Mouse (Mus musculus): ENCODE results near the gene Zfyve19. TPM values are rescaled to one million over a fixed set of nuclear protein-coding genes. Genes with fewer than 3 reads are reported as not detected.

Gene Zfyve19
- 4.3 TPM for polyA plus RNA-seq (2014; fragmentation: Illumina TruSeq; extraction: RNeasy Lipid Tissue Mini Kit (QIAGEN cat#74804); ENCODE audit: low read depth, low replicate concordance)

DNA sequence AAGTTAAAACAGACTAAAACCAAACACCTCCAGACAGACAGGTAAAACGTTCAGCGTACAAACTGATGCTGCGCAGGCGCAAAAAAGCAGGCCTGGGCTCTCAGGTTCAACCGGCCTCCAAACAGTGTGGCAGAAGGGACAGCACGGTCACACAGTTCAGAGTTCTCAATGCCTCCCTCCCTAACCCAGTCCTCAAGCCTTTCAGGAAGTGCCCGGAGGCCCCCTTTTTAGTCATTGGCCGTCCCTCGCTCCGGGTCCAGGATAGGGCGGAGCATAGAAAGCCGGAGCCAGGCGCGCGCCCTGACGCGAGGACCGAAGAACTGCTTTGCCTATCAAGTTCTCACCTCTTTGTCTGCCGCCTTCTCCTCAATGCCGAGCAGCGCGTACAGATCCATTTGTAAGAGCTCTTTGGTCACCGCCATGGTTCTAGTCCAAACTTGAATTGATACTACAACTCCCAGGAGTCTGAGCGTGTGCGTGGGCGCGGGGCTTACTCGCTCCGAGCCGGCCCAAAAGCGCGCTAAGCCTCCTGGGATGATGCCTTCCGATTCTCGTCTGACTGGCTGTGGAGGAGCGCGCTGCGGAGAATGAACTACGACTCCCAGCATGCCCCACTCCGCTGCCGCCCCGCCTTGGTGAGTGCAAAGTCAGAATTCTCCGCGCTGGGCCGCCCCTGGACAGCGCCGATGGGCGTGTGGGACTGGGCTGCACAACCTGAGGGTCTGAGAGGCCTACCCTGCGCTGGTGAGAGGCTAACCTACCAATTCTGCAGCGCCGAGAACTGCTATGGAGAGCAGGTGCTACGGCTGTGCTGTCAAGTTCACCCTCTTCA lies at the start of gene Zfyve19, which contains the start of gene Dnajc17:
Gene Zfyve19, plus strand, starts transcription at position 274 of the 832 bp plus-strand sequence.
Gene Dnajc17, minus strand, starts transcription at position 452 of the 832 bp plus-strand sequence.

DNA sequence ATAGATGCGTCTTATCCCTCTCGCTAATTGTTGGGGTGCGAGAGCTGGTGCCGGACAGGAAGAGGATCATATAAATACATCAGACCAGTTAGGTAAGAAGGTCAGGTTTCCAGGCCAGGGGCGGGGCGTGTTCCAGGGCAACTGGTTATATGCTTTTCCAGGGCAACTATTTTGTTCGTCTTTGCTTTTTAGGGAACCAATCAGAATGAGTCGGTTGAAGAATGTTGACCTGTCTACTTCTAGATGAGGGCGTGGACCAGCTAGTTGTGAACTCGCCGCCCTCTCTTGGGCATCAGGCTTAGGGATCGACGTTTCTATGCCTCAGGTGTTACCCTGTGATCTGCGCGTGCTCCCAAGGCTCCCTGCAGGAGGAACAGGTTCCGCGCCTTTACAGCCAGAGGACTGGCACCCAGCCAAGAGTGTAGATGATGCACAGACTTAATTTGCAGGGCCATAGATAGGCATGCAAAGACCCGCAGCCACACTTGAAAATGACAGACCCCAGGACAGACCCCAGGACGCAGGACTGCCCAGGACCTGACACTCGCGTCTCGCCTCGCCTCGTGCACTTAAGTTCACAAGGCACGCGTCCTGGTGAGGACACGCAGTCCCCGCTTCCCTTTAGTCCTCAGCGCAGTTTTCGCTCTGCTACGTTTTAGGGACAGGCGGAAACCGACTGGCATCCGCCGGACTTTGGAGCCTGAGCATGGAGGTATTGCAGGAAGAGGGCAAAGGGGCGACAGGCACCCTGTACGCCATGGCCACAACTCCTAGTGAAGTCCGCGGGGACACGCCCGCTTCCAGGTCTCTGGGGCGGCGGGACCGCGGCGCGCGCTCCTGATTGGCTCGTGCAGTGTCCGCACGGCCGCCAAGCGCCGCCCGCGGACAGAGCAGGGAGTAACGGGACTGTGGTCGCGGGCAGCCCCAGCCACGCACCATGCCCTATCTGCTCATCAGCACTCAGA lies 41.2 kb upstream of the Zfyve19 start, which contains the start of gene Gchfr:
Gene Gchfr, plus strand, starts transcription at position 873 of the 965 bp plus-strand sequence.

DNA sequence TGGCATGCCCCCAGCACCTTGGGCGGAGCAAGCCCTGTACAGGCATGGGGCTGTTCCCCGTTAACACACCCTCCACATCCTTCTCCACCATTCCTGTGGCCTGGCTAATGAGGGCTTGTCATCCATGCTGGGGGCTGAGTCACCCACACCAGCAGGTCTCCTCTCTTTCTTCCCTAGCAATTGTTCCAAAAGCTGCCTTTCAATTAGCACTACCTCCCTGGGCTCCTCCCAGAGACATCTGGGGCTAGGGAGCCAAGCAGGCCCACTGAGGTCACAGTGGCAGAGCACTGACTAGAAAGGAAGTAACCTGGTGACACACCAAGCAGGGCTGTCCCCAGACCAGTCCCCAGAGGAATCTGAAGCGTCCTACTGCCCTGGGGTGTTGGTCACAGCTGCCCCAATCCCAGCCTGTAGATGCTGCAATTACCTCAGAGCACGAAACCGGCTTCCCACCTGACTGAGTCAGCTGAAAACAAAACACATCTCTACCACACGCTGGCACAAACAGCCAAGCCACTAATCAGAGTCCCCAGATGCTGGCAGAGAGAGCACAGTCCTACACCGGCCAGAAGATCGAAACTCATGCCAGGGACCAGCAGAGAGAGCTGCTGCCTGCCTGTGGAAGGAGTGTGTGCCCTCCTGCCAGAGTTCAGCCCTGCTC lies 34.3 kb upstream of the Zfyve19 start, which contains the start of gene Gm14137:
Gene Gm14137, plus strand, starts transcription at position 519 of the 661 bp plus-strand sequence.

DNA sequence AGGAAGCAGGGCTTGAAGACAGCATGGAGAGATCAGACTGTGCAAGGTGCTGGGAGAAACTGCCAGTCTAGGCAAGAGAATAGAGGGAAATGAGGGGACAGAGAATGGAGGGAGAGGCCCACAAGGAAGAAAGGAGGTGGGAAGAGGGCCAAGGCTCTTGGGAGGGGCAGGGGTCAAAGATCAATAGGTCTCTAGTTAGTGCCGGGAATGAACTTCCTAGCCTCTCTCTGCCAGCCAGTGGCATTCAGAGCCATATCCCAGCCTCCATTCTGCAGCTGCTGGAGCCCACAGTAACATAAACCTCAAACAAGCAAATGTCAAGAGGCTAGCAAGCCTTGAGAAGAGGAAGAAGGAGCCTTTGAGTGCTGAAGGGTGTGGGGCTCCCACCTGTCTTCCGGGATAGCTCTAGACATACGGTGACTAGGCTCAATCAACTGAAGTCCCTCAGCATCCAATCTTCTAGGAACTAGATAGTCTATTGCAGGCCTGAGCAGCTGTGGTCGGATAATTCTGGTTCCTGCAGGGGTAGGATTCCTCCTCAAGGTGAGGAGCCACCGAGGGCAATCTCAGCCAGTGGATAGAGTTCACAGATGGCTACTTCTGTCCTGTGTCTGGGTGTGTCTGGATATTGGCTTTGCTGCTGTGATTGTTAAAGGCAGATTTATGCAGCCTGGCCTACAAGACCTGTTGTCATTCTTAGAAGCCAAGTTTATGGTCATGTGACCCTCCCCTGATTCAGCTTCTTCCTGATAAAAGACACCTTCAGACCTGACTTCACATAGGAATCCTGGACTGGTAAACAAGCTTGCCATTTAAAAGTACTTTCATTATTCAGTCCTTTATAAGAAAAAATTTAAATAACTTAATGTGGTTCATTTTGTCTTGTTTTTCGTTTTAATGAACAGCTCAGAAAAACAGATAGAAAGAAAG lies 21.6 kb downstream of the Zfyve19 start, which contains the start of gene Ppp1r14d:
Gene Ppp1r14d, minus strand, starts transcription at position 132 of the 930 bp plus-strand sequence.

DNA sequence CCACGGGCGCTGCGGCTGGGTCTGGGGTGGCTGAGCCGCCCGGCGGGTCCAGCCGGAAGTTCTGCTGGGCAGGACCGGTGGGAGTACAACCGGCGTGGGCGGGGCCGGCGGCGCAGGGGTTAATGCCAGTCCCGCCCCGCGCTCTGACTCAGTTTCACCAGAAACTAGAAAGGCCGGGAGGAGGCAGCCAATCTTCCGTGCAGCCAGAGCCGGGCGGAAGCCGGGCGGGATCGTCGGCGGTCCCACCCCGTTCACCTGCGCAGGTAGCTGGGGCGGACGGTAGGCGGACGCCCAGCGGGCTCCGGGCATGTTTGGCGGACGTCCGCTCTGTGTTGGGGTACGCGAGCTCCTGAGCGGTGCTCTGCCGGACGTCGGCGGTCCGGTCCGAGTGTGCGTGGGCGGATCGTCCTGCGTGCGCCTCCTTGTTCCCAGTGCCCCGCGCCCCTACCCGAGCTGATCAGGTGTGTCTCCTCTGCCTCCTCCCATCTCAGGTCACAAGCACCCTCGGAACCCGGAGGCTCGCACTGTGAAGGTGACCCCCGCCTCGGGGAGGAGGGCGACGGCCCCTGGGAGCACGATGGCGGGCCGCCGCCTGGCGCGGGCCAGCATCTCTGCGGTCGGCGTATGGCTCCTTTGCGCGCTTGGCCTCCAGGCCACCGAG lies 28.9 kb downstream of the Zfyve19 start, which contains the start of gene Spint1:
Gene Spint1, plus strand, starts transcription at position 153 of the 661 bp plus-strand sequence.

Other genes with a start within 250 kb of the Zfyve19 start
- gene Ccdc32, start 179.2 kb upstream of the Zfyve19 start, polyA plus RNA-seq (2014; fragmentation: Illumina TruSeq; extraction: RNeasy Lipid Tissue Mini Kit (QIAGEN cat#74804); ENCODE audit: low read depth, low replicate concordance) = 16.0 TPM
- gene Rpusd2, start 173.8 kb upstream of the Zfyve19 start, polyA plus RNA-seq (2014; fragmentation: Illumina TruSeq; extraction: RNeasy Lipid Tissue Mini Kit (QIAGEN cat#74804); ENCODE audit: low read depth, low replicate concordance) = 4.3 TPM
- 3.4 TPM for gene Knl1, start 161.5 kb upstream of the Zfyve19 start, polyA plus RNA-seq (2014; fragmentation: Illumina TruSeq; extraction: RNeasy Lipid Tissue Mini Kit (QIAGEN cat#74804); ENCODE audit: low read depth, low replicate concordance)
- 2.2 TPM for gene Rad51, start 95.8 kb upstream of the Zfyve19 start, polyA plus RNA-seq (2014; fragmentation: Illumina TruSeq; extraction: RNeasy Lipid Tissue Mini Kit (QIAGEN cat#74804); ENCODE audit: low read depth, low replicate concordance)
- gene Rmdn3, start 51.6 kb upstream of the Zfyve19 start, polyA plus RNA-seq (2014; fragmentation: Illumina TruSeq; extraction: RNeasy Lipid Tissue Mini Kit (QIAGEN cat#74804); ENCODE audit: low read depth, low replicate concordance) = 49.1 TPM
- not detected for gene Gchfr, start 40.8 kb upstream of the Zfyve19 start, polyA plus RNA-seq (2014; fragmentation: Illumina TruSeq; extraction: RNeasy Lipid Tissue Mini Kit (QIAGEN cat#74804); ENCODE audit: low read depth, low replicate concordance)
- not detected for gene Gm14137, start 34.1 kb upstream of the Zfyve19 start, polyA plus RNA-seq (2014; fragmentation: Illumina TruSeq; extraction: RNeasy Lipid Tissue Mini Kit (QIAGEN cat#74804); ENCODE audit: low read depth, low replicate concordance)
- gene Dnajc17, start 178 bp downstream of the Zfyve19 start, polyA plus RNA-seq (2014; fragmentation: Illumina TruSeq; extraction: RNeasy Lipid Tissue Mini Kit (QIAGEN cat#74804); ENCODE audit: low read depth, low replicate concordance) = 1.7 TPM
- gene Ppp1r14d, start 21.3 kb downstream of the Zfyve19 start, polyA plus RNA-seq (2014; fragmentation: Illumina TruSeq; extraction: RNeasy Lipid Tissue Mini Kit (QIAGEN cat#74804); ENCODE audit: low read depth, low replicate concordance) = not detected
- gene Spint1, start 28.7 kb downstream of the Zfyve19 start, polyA plus RNA-seq (2014; fragmentation: Illumina TruSeq; extraction: RNeasy Lipid Tissue Mini Kit (QIAGEN cat#74804); ENCODE audit: low read depth, low replicate concordance) = 0.58 TPM
- not detected for gene Rhov, start 62.7 kb downstream of the Zfyve19 start, polyA plus RNA-seq (2014; fragmentation: Illumina TruSeq; extraction: RNeasy Lipid Tissue Mini Kit (QIAGEN cat#74804); ENCODE audit: low read depth, low replicate concordance)
- 0.29 TPM for gene Vps18, start 80.1 kb downstream of the Zfyve19 start, polyA plus RNA-seq (2014; fragmentation: Illumina TruSeq; extraction: RNeasy Lipid Tissue Mini Kit (QIAGEN cat#74804); ENCODE audit: low read depth, low replicate concordance)
- gene Dll4, start 117.2 kb downstream of the Zfyve19 start, polyA plus RNA-seq (2014; fragmentation: Illumina TruSeq; extraction: RNeasy Lipid Tissue Mini Kit (QIAGEN cat#74804); ENCODE audit: low read depth, low replicate concordance) = 0.58 TPM
- 0.93 TPM for gene Chac1, start 142.6 kb downstream of the Zfyve19 start, polyA plus RNA-seq (2014; fragmentation: Illumina TruSeq; extraction: RNeasy Lipid Tissue Mini Kit (QIAGEN cat#74804); ENCODE audit: low read depth, low replicate concordance)

All from adrenal gland, adult 10 weeks (tissue).